Mouse (Mus musculus) bone marrow macrophage, adult 2 months (primary cell): ENCODE measurements around the gene Slc25a11. TPM values are rescaled to one million over a fixed set of nuclear protein-coding genes. Genes with fewer than 3 reads are reported as not detected.

Source experiments
- H3K27ac ChIP-seq: 2 replicates; pipeline ENCODE4 v1.5.1; 2012; ENCODE audit warnings: low read depth, low read length; ENCODE audit not compliant: insufficient read depth
- H3K4me1 ChIP-seq: 2 replicates; pipeline ENCODE4 v1.6.1; 2012; ENCODE audit warnings: low read length; ENCODE audit not compliant: control insufficient read depth, insufficient read depth
- H3K4me3 ChIP-seq: 2 replicates; pipeline ENCODE4 v1.5.1; 2012; ENCODE audit warnings: mild to moderate bottlenecking, low read length, moderate library complexity; ENCODE audit not compliant: insufficient read depth
- CTCF ChIP-seq: IDR thresholded peaks from 2 replicates; pipeline ENCODE4 v1.5.1; 2012; ENCODE audit warnings: low read depth, mild to moderate bottlenecking, low read length, moderate library complexity
- POLR2A ChIP-seq: IDR thresholded peaks from 2 replicates; pipeline ENCODE4 v1.6.1; 2012; ENCODE audit warnings: mild to moderate bottlenecking, low read depth, low read length, borderline replicate concordance
- polyA plus RNA-seq: library from polyadenylated mRNA; stranded (reverse); fragments of >200 nt; gene quantifications from 2 replicates; pipeline ENCODE4 v1.2.4, GENCODE M21; 2012; ENCODE audit not compliant: missing spikeins, insufficient read depth, insufficient read length

Slc25a11 gene
- polyA plus RNA-seq, 1 experiment = 110 TPM

DNA sequence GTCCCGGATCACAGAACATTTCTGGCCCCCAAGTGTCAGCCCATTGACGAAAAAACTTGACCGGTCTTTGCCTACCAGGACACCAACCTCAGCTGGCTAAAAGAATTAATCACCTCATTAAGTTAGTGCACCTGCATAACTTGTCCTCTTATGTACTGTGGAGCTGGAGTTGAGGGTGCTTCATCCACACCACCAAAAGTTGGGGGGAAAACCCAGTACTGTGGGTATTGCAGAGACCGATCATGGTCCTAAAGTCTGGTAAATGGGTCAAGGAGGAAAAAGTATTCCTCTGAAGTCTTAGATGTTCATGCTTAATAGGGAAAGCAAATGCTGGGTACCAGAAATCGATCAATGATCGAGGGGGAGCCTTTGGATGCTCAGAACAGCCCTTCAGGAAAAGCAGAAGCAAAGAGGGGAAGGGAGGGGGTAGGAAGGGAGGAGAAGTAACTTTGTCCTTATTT is 5.6 kb upstream of the Slc25a11 start:
- H3K4me1 ChIP-seq = peaks cover 34% of the 10 kb centered on the region
- no peak for TF ChIP-seq CTCF
- no peak for TF ChIP-seq POLR2A

GRCm38 (mm10) chr11:70652029-70652883 is 5.0 kb upstream of the Slc25a11 start:
- no peak for TF ChIP-seq CTCF
- no peak for TF ChIP-seq POLR2A
- Histone ChIP-seq H3K27ac (peak overlapping the region; percentile 99), H3K4me1 (peaks cover 27% of the 10 kb centered on the region), H3K4me3 (peak overlapping the region; percentile 100)

More for the DNA sequence above, 5.6 kb upstream of the Slc25a11 start:
- Histone ChIP-seq H3K27ac (peak overlapping the region; percentile 99), H3K4me3 (peak overlapping the region; percentile 100)

- Histone ChIP-seq H3K4me3 (peak overlapping the region; percentile 100), H3K4me1 (peaks cover 20% of the 10 kb centered on the region), H3K27ac (peak overlapping the region; percentile 99)
- TF ChIP-seq POLR2A (no peak), CTCF (no peak)
These were observed 4.1 kb upstream of the Slc25a11 start for GRCm38 (mm10) chr11:70651391-70651790.

DNA sequence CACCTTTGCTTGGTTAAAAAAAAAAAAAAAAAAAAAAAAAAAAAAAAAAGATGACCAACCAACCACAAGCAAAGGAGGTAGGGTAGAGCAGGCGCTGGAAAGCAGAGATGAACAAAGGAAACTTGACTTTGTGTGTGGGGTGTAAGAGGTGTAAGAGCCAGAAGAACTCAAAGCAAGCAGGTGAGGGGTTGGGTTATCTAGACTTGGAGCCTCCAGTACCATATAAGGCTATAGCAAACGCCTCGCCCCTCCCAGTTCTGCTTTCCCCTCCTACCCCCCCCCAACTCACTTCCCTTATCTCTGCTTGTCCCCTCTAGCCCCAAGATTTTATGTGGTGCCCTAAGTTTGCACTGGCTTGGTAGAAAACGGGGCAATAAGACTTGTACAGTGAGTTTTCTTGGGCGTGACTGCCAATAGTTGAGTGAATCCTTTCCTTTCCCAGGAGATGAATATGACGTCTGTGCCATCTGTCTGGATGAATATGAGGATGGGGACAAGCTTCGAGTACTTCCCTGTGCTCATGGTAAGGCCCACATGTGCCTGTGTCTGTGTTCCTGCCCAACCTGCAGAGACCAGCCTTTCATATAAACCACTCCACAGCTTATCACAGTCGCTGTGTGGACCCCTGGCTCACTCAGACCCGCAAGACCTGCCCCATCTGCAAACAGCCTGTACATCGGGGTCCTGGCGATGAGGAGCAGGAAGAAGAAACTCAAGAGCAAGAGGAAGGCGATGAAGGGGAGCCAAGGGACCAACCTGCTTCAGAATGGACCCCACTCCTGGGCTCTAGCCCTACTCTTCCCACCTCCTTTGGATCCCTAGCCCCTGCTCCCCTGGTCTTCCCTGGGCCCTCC is 3.3 kb upstream of the Slc25a11 start:
- H3K27ac ChIP-seq = peak overlapping the region; percentile 30
- peaks cover 24% of the 10 kb centered on the region for H3K4me1 ChIP-seq
- TF ChIP-seq CTCF (no peak), POLR2A (no peak)
- peak overlapping the region; percentile 31 for H3K4me3 ChIP-seq

GRCm38 (mm10) chr11:70649185-70649734 is 2.0 kb upstream of the Slc25a11 start:
- Histone ChIP-seq H3K4me3 (peak overlapping the region; percentile 92), H3K27ac (no peak overlapping the region), H3K4me1 (peaks cover 28% of the 10 kb centered on the region)
- no peak for TF ChIP-seq POLR2A
- no peak for TF ChIP-seq CTCF

- H3K4me3 ChIP-seq = peak overlapping the region; percentile 92
- H3K27ac ChIP-seq = peak overlapping the region; percentile 97; the same call in 1 of the 2 replicates
- peaks cover 28% of the 10 kb centered on the region for H3K4me1 ChIP-seq
- TF ChIP-seq CTCF (no peak), POLR2A (no peak)
These were observed 1.2 kb upstream of the Slc25a11 start for GRCm38 (mm10) chr11:70648512-70648911.

- Histone ChIP-seq H3K27ac (peak overlapping the region; percentile 97), H3K4me1 (peaks cover 28% of the 10 kb centered on the region), H3K4me3 (peak overlapping the region; percentile 92)
- no peak for TF ChIP-seq POLR2A
- TF ChIP-seq CTCF = no peak
These were observed 589 bp upstream of the Slc25a11 start for GRCm38 (mm10) chr11:70647716-70648420.

- no peak for TF ChIP-seq POLR2A
- no peak for TF ChIP-seq CTCF
- Histone ChIP-seq H3K27ac (peak overlapping the region; percentile 71), H3K4me3 (peak overlapping the region; percentile 65), H3K4me1 (peaks cover 28% of the 10 kb centered on the region)
These were observed 1.1 kb downstream of the Slc25a11 start for GRCm38 (mm10) chr11:70646259-70646555.

DNA sequence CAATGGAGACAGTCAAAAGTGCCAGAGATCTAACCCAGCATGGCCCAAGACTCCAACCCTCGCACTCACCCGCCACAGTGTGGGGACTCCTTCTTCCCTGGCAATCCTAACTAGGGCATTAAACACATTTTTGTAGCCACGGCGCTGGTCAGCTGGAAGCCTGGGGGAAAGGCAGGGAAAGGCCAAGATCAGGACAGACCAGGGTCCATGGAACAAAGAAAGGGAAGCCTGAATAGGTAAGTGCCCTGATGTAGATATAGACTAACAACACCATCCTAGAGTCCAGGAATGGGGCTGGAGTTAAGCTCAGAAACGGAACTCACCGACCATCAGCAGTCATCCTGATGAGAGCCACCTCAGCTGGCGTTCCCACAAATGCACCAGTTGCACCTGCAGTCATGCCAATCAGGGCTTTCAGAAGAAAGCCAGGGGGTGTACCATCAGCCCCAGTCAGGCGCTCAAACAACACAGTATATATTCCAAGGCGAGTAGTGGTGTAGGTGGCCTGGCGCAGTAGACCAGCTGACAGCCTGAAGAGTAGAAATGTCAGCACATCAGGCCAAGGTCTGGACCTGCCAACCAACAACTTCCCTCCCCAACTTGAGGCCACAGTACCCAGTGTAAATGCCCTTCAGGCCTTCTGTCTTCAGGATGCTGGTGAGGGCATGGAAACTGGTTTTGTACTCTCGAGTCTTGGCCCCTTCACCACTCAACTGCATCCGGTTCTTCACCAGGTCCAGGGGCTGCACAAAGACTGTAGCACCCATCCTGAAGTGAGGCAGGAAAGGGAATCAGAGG is 1.6 kb downstream of the Slc25a11 start:
- Histone ChIP-seq H3K4me1 (peaks cover 23% of the 10 kb centered on the region), H3K4me3 (peak overlapping the region; percentile 65), H3K27ac (peak overlapping the region; percentile 71)
- TF ChIP-seq CTCF (no peak), POLR2A (no peak)
